Mouse (Mus musculus) limb, embryonic 10.5 days (tissue): Measurements from ENCODE around the gene Macrod2. TPM values are rescaled to one million over a fixed set of nuclear protein-coding genes. Genes with fewer than 3 reads are reported as not detected.
"Not testable (repeated sequence)": the region's sequence is repeated elsewhere in the genome, so short reads cannot be mapped to it uniquely, and the experiment has no call there.

Source experiments
- DNase-seq: peaks from one replicate; pipeline ENCODE4 v3.0.0-alpha.2; 2017; ENCODE audit warnings: low spot score
- H3K27ac ChIP-seq: fragments of 300-500 bp; sonication (generic); 2 replicates; pipeline ENCODE4 v1.5.1; 2016; ENCODE audit warnings: mild to moderate bottlenecking
- H3K27me3 ChIP-seq: fragments of 300-500 bp; sonication (generic); 2 replicates; pipeline ENCODE4 v1.6.1; 2016; ENCODE audit warnings: low read depth, mild to moderate bottlenecking; ENCODE audit not compliant: poor library complexity, severe bottlenecking
- H3K36me3 ChIP-seq: fragments of 300-500 bp; sonication (generic); 2 replicates; pipeline ENCODE4 v1.6.1; 2016; ENCODE audit warnings: mild to moderate bottlenecking, moderate library complexity
- H3K4me1 ChIP-seq: fragments of 300-500 bp; sonication (generic); 2 replicates; pipeline ENCODE4 v1.6.1; 2016
- H3K4me3 ChIP-seq: fragments of 300-500 bp; sonication (generic); 2 replicates; pipeline ENCODE4 v1.5.1; 2016; ENCODE audit warnings: mild to moderate bottlenecking, moderate library complexity
- H3K9me3 ChIP-seq: fragments of 300-500 bp; sonication (generic); replicated peaks from 2 replicates; pipeline ENCODE4 v1.6.1; 2016; ENCODE audit warnings: mild to moderate bottlenecking
- WGBS: fragments of 180-500 bp; shearing (Covaris S2); methylation state at CpG from one replicate; pipeline ENCODE4 v1.1.7; 2016; 5-methylcytosine and 5-hydroxymethylcytosine counted together
- polyA plus RNA-seq: library from polyadenylated mRNA; unstranded; fragments of >200 nt; fragmentation: Nextera tagmentation; extraction: Ambion mirVana; gene quantifications from 2 replicates; pipeline ENCODE4 v1.2.1, GENCODE M21; 2016

The Macrod2 gene
- polyA plus RNA-seq, 1 experiment from 2014 or later, result 42.7 TPM

GRCm38 (mm10) chr2:140740511-140740910 is 345.4 kb downstream of the Macrod2 start:
- no peaks in the 10 kb centered on the region for H3K9me3 ChIP-seq
- no peaks in the 10 kb centered on the region for H3K27me3 ChIP-seq
- no peak overlapping the region for H3K4me3 ChIP-seq
- no peaks in the 10 kb centered on the region for H3K36me3 ChIP-seq
- no peaks in the 10 kb centered on the region for H3K4me1 ChIP-seq
- H3K27ac ChIP-seq, result no peak overlapping the region
- 93% methylated on average over 5 of the region's 5 CpGs for WGBS
- DNase-seq, result no peak

- DNase-seq, H3K27me3 ChIP-seq, H3K4me3 ChIP-seq, H3K9me3 ChIP-seq, H3K27ac ChIP-seq, H3K4me1 ChIP-seq, H3K36me3 ChIP-seq: not testable (repeated sequence)
- WGBS, result 67% methylated on average over 2 of the region's 2 CpGs
Measured at GRCm38 (mm10) chr2:140742954-140743353, 347.8 kb downstream of the Macrod2 start.

- Histone ChIP-seq H3K4me1 (no peaks in the 10 kb centered on the region), H3K4me3 (no peak overlapping the region), H3K9me3 (no peaks in the 10 kb centered on the region), H3K27me3 (no peaks in the 10 kb centered on the region), H3K36me3 (no peaks in the 10 kb centered on the region), H3K27ac (no peak overlapping the region)
- no peak for DNase-seq
- 93% methylated on average over 2 of the region's 2 CpGs for WGBS
Measured at GRCm38 (mm10) chr2:140758881-140759280, 363.8 kb downstream of the Macrod2 start.

DNA sequence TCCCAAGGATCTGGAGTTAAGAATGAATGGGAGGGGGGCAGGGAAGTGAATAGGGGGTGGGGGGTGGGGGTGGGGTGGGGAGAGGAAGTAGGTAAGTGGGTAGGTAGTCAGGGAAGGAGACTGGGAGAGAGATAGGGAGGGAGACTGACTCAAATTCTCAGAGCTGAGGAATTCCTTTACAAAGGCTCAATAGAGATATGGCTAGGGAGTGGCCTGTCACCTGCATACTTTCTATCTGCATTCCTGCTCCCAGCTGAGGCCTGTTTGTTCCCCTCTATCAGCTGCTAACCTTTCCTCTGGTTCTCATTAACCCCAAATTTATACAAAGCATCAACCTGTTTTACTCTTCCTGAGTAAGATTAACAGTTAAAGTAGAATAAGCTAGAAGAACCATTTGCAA is 364.6 kb downstream of the Macrod2 start:
- H3K4me3 ChIP-seq, result no peak overlapping the region
- no peaks in the 10 kb centered on the region for H3K4me1 ChIP-seq
- no peak overlapping the region for H3K27ac ChIP-seq
- no peaks in the 10 kb centered on the region for H3K36me3 ChIP-seq
- no peaks in the 10 kb centered on the region for H3K9me3 ChIP-seq
- DNase-seq, result no peak
- no peaks in the 10 kb centered on the region for H3K27me3 ChIP-seq

DNA sequence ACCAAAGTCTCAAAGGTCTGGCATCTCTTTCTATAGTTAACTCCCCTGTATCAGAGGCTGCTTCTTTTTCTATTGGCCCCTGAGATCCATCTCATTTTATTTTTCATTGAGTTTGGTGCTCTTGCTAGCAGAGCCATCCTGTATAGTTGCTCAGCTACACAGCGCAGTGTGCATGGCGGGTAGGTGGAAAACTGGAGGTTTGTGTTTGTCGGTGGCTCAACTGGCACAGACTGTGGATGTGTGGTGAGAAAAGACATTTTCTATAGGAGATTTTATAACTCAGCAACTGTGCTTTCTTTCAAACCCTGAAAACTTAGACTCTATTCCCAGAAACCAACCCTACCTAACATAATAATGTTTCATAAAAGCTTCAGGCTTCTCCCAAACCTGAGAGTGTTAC is 365.0 kb downstream of the Macrod2 start:
- Histone ChIP-seq H3K4me3 (no peak overlapping the region), H3K4me1 (no peaks in the 10 kb centered on the region), H3K36me3 (no peaks in the 10 kb centered on the region), H3K27me3 (no peaks in the 10 kb centered on the region), H3K9me3 (no peaks in the 10 kb centered on the region), H3K27ac (no peak overlapping the region)
- over 99% methylated on average over 3 of the region's 3 CpGs for WGBS
- no peak for DNase-seq

GRCm38 (mm10) chr2:140763076-140763891 is 368.2 kb downstream of the Macrod2 start:
- no peak for DNase-seq
- Histone ChIP-seq H3K4me1 (no peaks in the 10 kb centered on the region), H3K4me3 (no peak overlapping the region), H3K27ac (no peak overlapping the region), H3K36me3 (no peaks in the 10 kb centered on the region), H3K27me3 (no peaks in the 10 kb centered on the region), H3K9me3 (no peaks in the 10 kb centered on the region)
- 88% methylated on average over 12 of the region's 12 CpGs for WGBS

GRCm38 (mm10) chr2:140769473-140769872 is 374.4 kb downstream of the Macrod2 start:
- Histone ChIP-seq H3K27me3 (no peaks in the 10 kb centered on the region), H3K4me1 (no peaks in the 10 kb centered on the region), H3K36me3 (no peaks in the 10 kb centered on the region), H3K4me3 (no peak overlapping the region), H3K9me3 (no peaks in the 10 kb centered on the region), H3K27ac (no peak overlapping the region)
- DNase-seq, result no peak
- 84% methylated on average over 4 of the region's 4 CpGs for WGBS

DNA sequence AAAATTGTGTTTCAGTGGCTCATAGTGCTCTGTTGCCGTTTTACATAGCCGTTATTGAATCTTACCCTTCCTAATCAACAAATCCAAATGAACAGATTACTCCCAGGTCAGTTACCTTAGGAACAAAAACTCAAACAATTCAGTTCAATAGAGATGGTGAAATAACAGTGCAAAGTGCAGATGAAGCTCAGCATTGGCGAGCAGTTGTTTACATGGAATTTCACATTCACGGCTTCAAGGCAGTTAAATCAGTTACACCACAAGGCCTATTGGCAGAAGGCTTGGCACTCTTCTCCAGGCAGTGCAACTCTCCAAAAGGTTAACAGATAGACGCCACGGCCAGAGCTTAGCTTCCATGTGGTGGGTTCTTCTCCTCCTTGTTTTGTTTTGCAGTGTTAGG is 377.7 kb downstream of the Macrod2 start:
- DNase-seq, result no peak
- no peak overlapping the region for H3K27ac ChIP-seq
- H3K27me3 ChIP-seq, result no peaks in the 10 kb centered on the region
- H3K9me3 ChIP-seq, result no peaks in the 10 kb centered on the region
- WGBS, result 93% methylated on average over 6 of the region's 6 CpGs
- no peaks in the 10 kb centered on the region for H3K4me1 ChIP-seq
- H3K4me3 ChIP-seq, result no peak overlapping the region
- no peaks in the 10 kb centered on the region for H3K36me3 ChIP-seq

DNA sequence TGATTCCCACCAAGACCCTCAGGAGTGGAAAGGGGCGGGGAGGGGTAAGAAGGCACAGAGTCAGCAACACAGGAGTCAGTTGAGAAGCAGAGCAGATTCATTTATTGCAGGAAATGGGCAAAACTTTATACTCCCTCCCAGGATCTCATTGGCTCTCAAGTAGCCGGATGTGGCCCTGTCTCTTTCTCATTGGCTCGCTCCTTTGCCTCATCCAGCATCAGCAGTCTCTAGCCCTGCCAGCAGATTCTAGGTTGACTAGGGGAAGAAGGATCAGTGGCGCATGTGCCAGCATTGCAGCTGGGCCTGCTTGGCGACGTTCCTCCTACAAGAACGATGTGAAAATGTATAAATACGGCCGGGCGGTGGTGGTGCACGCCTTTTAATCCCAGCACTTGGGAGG is 378.3 kb downstream of the Macrod2 start:
- peaks cover 3% of the 10 kb centered on the region; the same call in 1 of the 2 replicates for H3K4me1 ChIP-seq
- no peak overlapping the region for H3K27ac ChIP-seq
- no peak for DNase-seq
- 97% methylated on average over 11 of the region's 11 CpGs for WGBS
- H3K27me3 ChIP-seq, result no peaks in the 10 kb centered on the region
- no peak overlapping the region for H3K4me3 ChIP-seq
- H3K9me3 ChIP-seq, result no peaks in the 10 kb centered on the region
- no peaks in the 10 kb centered on the region for H3K36me3 ChIP-seq

DNA sequence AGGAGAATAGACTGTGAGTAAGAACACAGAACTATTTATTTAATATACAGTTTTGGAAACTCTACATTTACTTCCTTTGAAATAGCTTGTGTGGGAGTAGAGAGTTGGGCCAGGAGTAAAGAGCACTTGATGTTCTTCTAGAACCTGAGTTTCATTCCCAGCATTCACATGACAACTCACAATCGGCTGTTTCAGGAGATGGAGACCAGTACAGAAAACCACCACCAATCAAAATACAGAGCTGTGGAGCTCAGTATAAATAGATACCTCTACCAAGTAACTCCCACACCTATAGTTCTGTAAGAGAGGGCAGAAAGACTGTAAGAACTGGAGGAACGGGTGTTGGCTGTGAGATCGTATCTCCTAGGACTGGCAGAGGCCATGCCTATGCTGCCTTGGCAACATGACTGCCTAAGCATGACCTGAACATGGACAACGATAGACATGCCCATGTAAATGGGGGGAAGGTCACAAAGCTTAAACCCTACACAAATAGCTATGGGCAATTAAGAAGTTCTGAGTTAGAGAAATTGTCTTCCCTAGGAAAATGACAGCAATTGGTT is 379.8 kb downstream of the Macrod2 start:
- H3K4me3 ChIP-seq, result no peak overlapping the region
- H3K27ac ChIP-seq, result no peak overlapping the region
- no peak for DNase-seq
- no peaks in the 10 kb centered on the region for H3K27me3 ChIP-seq
- no peaks in the 10 kb centered on the region for H3K36me3 ChIP-seq
- WGBS, result 93% methylated on average over 4 of the region's 4 CpGs
- H3K9me3 ChIP-seq, result no peaks in the 10 kb centered on the region
- H3K4me1 ChIP-seq, result peaks cover 3% of the 10 kb centered on the region; the same call in 1 of the 2 replicates

GRCm38 (mm10) chr2:140775448-140776101 is 380.5 kb downstream of the Macrod2 start:
- H3K36me3 ChIP-seq, result no peaks in the 10 kb centered on the region
- no peaks in the 10 kb centered on the region for H3K9me3 ChIP-seq
- 69% methylated on average over 8 of the region's 8 CpGs for WGBS
- H3K27me3 ChIP-seq, result no peaks in the 10 kb centered on the region
- H3K27ac ChIP-seq, result no peak overlapping the region
- H3K4me3 ChIP-seq, result no peak overlapping the region
- DNase-seq, result no peak
- peaks cover 3% of the 10 kb centered on the region; the same call in 1 of the 2 replicates for H3K4me1 ChIP-seq

- DNase-seq, result no peak
- Histone ChIP-seq H3K4me3 (no peak overlapping the region), H3K27ac (no peak overlapping the region), H3K9me3 (no peaks in the 10 kb centered on the region), H3K27me3 (no peaks in the 10 kb centered on the region), H3K4me1 (peaks cover 3% of the 10 kb centered on the region; the same call in 1 of the 2 replicates), H3K36me3 (no peaks in the 10 kb centered on the region)
- WGBS, result 90% methylated on average over 13 of the region's 13 CpGs
Measured at GRCm38 (mm10) chr2:140778212-140778611, 383.1 kb downstream of the Macrod2 start.

DNA sequence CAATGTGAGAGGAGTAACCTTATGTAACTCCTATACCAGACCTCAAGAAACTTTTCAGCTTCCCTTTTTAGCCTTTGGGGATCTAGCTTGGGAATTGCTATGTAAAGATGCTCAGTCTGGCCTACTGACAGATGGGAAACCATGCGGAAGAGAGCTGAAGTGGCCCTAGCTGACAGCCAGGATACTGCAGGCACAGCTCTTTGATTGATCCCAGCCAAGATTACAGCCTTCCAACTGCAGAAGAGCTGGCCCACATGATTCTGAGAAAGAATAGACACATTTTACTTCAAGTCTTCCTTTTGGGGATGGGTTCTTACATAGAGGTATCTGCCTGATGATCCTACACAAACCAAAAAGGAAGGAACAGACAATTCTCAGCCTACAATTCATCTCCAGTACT is 387.9 kb downstream of the Macrod2 start:
- Histone ChIP-seq H3K4me3 (no peak overlapping the region), H3K27ac (no peak overlapping the region), H3K4me1 (peaks cover 1% of the 10 kb centered on the region; the same call in 1 of the 2 replicates), H3K9me3 (no peaks in the 10 kb centered on the region), H3K27me3 (no peaks in the 10 kb centered on the region), H3K36me3 (no peaks in the 10 kb centered on the region)
- DNase-seq, result no peak
- WGBS, result 55% methylated on average over 1 of the region's 1 CpGs
